Mouse (Mus musculus): ENCODE data around the gene Ckap2l. TPM values are rescaled to one million over a fixed set of nuclear protein-coding genes. Genes with fewer than 3 reads are reported as not detected.

The Ckap2l gene
- total RNA-seq (2015) (89.0 and 91.6 TPM in 2 replicates), total RNA-seq (2017) (58.9 and 59.7 TPM in 2 replicates)

GRCm38 (mm10) chr2:129296671-129297588 is at the start of gene Ckap2l:
TSS of gene Ckap2l (minus strand) at chr2:129297212.
- ATAC-seq (replicated peaks; ENCODE audit: poor library complexity) = peak; percentile 97

GRCm38 (mm10) chr2:129338138-129338621 is 41.2 kb upstream of the Ckap2l start:
- peak; percentile 96 for ATAC-seq (replicated peaks; ENCODE audit: poor library complexity)

GRCm38 (mm10) chr2:129333471-129333870 is 36.5 kb upstream of the Ckap2l start:
- ATAC-seq (replicated peaks; ENCODE audit: poor library complexity) = no peak

DNA sequence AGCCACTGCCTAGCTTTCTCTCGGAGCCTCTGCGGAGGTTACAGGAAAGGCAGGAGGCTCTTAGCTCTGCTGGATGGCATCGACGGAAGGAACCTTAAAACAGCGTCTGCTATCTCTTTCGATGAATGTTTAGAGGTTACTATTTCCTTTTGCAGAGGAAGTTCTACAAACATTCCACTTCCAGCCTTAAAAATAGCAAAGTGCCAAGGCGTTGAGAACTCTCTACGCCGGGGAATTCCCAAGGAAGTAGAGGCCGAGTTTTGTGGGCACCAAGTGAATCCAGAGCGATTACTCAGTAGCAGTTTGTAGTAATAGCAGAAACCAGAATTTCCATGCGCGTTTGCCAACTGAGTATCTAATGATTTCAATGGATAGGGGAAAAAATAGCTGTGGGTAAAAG is 33.5 kb upstream of the Ckap2l start:
- ATAC-seq (replicated peaks; ENCODE audit: poor library complexity) = no peak

DNA sequence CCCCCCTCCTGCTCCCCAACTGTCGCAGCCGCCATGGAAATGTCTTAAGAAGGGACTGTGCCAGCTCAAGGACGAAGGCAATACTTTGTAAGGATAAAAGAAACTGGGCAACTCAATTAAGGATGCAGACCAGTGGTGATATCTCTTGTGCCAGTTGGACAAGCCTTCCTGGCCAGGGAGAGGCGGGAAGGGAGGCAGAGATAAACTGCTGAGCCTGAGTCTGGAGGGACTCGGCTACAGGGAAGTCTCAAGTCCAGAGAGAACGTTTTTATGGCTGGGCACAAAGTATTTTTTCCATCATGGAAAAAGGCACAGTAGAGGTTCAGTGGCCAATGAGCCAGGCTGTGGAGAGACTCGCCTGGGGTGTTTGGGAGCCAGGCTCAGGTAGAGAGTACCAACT is 33.0 kb upstream of the Ckap2l start:
- 0 out of 2 replicates have a peak, but pooled peaks have one; percentile 4 for ATAC-seq (replicated peaks; ENCODE audit: poor library complexity)

GRCm38 (mm10) chr2:129328238-129328637 is 31.2 kb upstream of the Ckap2l start:
- peak; percentile 90 for ATAC-seq (replicated peaks; ENCODE audit: poor library complexity)

GRCm38 (mm10) chr2:129324216-129324615 is 27.2 kb upstream of the Ckap2l start:
- no peak for ATAC-seq (replicated peaks; ENCODE audit: poor library complexity)

GRCm38 (mm10) chr2:129322117-129322635 is 25.2 kb upstream of the Ckap2l start:
- ATAC-seq (replicated peaks; ENCODE audit: poor library complexity) = no peak

DNA sequence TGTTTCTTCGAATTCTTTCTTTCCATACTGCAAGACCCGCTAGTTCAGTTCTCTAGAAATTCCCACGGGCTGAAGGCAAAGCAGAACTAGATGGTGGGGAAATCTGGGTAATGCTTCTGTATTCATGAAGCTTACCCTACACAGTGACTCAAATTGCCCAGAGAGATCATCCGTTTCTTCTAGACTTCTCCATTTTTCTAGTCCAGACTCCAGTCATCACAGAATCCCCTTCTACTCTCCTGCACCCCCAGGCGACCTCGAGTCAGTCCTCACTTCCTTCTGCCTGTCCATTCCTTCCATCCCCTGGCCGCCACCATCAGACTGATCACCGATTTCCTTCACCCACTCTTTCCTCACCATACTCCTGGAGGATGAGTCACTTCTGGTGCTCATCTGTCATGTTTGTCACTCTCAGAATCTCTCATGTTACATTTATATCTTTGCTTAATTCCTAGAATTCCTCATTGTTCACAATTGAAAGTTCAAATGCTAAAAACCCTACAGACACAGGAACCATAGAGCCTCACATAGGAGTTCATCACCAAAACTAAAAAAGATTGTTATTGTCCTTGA is 23.1 kb upstream of the Ckap2l start:
- peak; percentile 69 for ATAC-seq (replicated peaks; ENCODE audit: poor library complexity)

GRCm38 (mm10) chr2:129315831-129316230 is 18.8 kb upstream of the Ckap2l start:
- peak; percentile 69 for ATAC-seq (replicated peaks; ENCODE audit: poor library complexity)

GRCm38 (mm10) chr2:129314880-129315279 is 17.9 kb upstream of the Ckap2l start:
- peak; percentile 38; the same call in 1 of the 2 replicates for ATAC-seq (replicated peaks; ENCODE audit: poor library complexity)

DNA sequence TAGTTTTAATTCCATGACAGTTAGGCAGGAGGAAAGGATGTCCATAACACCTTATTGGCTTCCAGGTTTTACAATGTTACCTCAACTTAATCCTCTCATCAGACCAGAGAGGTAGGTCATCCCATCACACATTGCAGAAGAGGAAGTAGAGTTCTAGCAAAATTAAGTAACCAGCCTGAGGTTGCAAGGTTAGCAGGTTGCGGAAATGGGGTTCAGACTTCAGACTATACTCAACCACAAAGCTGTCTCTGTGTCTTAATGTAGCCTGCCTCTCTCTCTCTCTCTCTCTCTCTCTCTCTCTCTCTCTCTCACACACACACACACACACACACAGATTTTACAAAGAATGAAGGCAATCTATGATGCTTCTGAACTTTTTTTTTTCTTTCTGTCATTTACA is 16.9 kb upstream of the Ckap2l start:
- ATAC-seq (replicated peaks; ENCODE audit: poor library complexity) = peak; percentile 90

DNA sequence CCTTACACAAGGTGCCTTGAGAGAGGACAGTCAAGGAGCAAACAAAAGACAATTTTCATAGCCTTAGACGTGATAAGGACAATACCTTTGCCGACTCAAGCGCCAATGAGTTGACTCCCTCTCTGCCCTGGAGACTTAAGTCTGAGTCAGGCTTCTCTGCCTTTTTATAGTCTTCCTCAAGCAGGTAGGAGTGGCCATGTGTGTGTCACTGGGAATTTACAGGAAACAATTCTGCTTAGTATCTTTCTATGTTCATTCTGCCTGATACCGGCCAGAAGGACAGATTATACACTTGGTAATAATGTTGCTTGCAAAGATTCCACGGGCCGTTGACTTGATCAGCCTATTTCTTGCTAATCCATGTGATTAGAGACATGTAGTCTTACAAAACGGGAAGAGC is 12.8 kb upstream of the Ckap2l start, which contains the start of gene Il1a:
TSS of gene Il1a (minus strand) at position 137 of the 400 bp plus-strand sequence.
- no peak for ATAC-seq (replicated peaks; ENCODE audit: poor library complexity)

DNA sequence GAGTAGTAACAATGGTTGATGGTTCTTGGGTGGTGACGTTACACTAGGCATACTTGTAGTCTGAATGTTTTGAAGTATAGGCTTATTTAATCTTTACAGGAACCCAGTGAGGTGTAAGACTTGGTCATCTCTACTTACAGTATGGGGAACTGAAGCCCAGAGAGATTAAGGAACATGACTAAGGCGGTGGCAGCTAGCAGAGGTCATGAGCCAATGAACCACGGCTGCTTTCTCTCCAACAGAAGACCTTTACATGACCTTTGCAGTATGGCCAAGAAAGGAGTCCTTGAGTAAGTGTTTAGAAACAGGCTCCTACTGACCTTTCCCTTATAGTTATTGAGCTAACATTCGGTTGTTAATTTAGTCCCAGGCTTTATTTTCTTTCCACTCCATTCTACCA is 9.0 kb upstream of the Ckap2l start:
- peak; percentile 50; the same call in 1 of the 2 replicates for ATAC-seq (replicated peaks; ENCODE audit: poor library complexity)

DNA sequence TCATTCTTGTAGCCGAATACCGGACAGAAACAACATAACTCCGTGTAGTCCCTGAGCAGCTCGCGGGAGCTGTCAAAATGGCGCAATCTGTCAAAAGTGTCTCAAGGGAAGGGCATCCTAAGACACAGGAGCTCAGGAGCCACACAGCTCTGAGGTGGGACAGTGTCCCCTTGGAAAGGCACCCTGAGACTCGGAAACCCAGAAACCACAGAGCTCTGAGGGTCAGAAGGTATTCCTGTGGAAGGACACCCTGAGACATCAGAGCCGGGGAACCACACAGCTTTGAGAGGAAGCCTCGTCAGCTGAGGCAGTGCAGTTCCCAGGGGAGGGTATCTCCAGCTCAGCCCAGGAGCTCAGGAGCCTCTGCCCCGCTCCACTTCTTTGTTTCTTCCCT is 574 bp upstream of the Ckap2l start:
- ATAC-seq (replicated peaks; ENCODE audit: poor library complexity) = peak; percentile 32

DNA sequence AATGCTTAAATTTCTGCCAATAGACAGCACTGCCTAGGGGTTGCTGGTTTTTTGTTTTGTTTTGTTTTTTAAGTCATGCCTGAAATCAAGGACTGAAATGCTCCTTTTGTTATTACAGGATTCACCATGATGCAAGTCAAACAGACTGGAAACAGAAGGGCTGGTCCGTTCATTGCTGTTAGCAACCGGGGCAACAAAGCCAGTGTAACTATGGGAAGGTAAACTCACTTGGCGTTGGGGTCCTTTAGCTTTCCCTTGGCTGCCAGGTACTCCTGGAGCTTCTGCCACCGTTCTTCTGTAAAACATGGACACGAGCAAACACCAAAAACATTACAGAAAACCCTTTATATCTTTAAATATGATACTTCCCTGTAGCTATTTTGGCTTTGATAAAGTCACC is 926 bp downstream of the Ckap2l start:
- no peak for ATAC-seq (replicated peaks; ENCODE audit: poor library complexity)

DNA sequence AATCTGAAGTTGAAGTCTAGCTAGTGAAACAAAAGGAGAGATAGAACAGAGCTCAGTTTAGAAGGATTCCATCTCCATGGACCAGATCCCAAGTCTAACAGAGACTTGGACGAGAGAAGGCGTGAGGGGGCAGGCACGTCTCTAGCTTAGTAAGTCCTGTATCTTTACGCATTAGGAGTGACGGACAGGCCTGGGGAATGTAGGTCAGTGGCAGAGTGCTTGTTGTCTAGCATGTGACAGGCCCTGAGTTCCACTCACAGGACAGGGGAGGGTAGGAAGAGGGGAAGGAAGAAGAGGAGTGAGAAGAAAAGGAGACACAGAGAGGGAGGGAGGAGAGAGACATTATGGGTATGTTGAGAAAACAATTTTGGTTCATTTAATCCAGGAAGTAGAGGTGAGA is 1.9 kb downstream of the Ckap2l start:
- ATAC-seq (replicated peaks; ENCODE audit: poor library complexity) = no peak

GRCm38 (mm10) chr2:129273823-129274222 is 23.2 kb downstream of the Ckap2l start:
- no peak for ATAC-seq (replicated peaks; ENCODE audit: poor library complexity)

GRCm38 (mm10) chr2:129270621-129271020 is 26.4 kb downstream of the Ckap2l start:
- ATAC-seq (replicated peaks; ENCODE audit: poor library complexity) = no peak

DNA sequence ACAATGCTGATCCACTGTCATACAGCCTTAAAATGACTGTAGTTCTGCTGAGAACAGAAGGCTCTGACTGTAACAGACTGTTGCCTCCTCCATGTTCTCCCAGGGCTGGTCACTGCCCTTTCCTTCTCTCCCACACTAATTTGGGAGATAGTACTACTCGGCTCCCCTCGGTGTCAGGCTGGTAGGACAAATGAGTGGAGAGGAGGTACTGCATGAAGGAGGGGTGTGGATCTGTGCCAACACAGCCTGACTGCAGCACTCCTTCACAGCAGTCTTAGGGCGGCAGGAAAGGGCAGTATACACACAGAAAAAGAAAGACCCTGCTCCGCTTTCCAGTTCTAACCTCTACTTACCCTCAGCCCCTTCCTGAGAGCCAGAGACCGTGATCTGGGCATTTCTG is 27.0 kb downstream of the Ckap2l start:
- ATAC-seq (replicated peaks; ENCODE audit: poor library complexity) = no peak

GRCm38 (mm10) chr2:129269161-129269643 is 27.8 kb downstream of the Ckap2l start:
- ATAC-seq (replicated peaks; ENCODE audit: poor library complexity) = no peak

All from megakaryocyte progenitor cell, adult 5-6 weeks (primary cell).